Mouse (Mus musculus) urinary bladder, postnatal 25 days (tissue): Measurements from ENCODE around the gene Timm44.
"Not testable (repeated sequence)": the region's sequence is repeated elsewhere in the genome, so short reads cannot be mapped to it uniquely, and the experiment has no call there.

ENCODE experiments used
- DNase-seq: peaks from one replicate; pipeline ENCODE4 v3.0.0; 2022; ENCODE audit warnings: low spot score

Timm44 gene

GRCm38 (mm10) chr8:4263105-4263791 is 12.5 kb downstream of the Timm44 start:
- DNase-seq: no peak

GRCm38 (mm10) chr8:4259805-4260170 is 15.9 kb downstream of the Timm44 start:
- DNase-seq: no peak

GRCm38 (mm10) chr8:4259125-4259804 is 16.4 kb downstream of the Timm44 start, which contains the start of gene Ctxn1:
Ctxn1 (minus strand) TSS chr8:4259274.
- peak; percentile 97 for DNase-seq

- no peak for DNase-seq
Measured at GRCm38 (mm10) chr8:4258678-4259077, 17.0 kb downstream of the Timm44 start.

- DNase-seq: peak; percentile 70
Measured at GRCm38 (mm10) chr8:4258233-4258632, 17.5 kb downstream of the Timm44 start.

- no peak for DNase-seq
Measured at GRCm38 (mm10) chr8:4257350-4257749, 18.4 kb downstream of the Timm44 start.

- no peak for DNase-seq
Measured at GRCm38 (mm10) chr8:4256911-4257310, 18.8 kb downstream of the Timm44 start.

- DNase-seq: not testable (repeated sequence)
Measured at GRCm38 (mm10) chr8:4255471-4255870, 20.2 kb downstream of the Timm44 start.

- no peak for DNase-seq
Measured at GRCm38 (mm10) chr8:4254001-4254400, 21.7 kb downstream of the Timm44 start.

GRCm38 (mm10) chr8:4252934-4253841 is 22.5 kb downstream of the Timm44 start, which contains the start of gene Snapc2:
Snapc2 (plus strand) TSS chr8:4253080.
- peak; percentile 97 for DNase-seq

- DNase-seq: no peak
Measured at GRCm38 (mm10) chr8:4252116-4252760, 23.5 kb downstream of the Timm44 start.

GRCm38 (mm10) chr8:4250306-4250970 is 25.3 kb downstream of the Timm44 start:
- DNase-seq: peak; percentile 86

GRCm38 (mm10) chr8:4249213-4249612 is 26.5 kb downstream of the Timm44 start:
- no peak for DNase-seq

- no peak for DNase-seq
Measured at GRCm38 (mm10) chr8:4247951-4248540, 27.7 kb downstream of the Timm44 start, which contains the start of gene Tgfbr3l. Tgfbr3l (plus strand) TSS chr8:4248214.

- DNase-seq: no peak
Measured at GRCm38 (mm10) chr8:4247241-4247640, 28.5 kb downstream of the Timm44 start.

- no peak for DNase-seq
Measured at GRCm38 (mm10) chr8:4245737-4246136, 30.0 kb downstream of the Timm44 start.

GRCm38 (mm10) chr8:4245061-4245460 is 30.7 kb downstream of the Timm44 start:
- no peak for DNase-seq

GRCm38 (mm10) chr8:4239193-4239890 is 36.4 kb downstream of the Timm44 start:
- no peak for DNase-seq

GRCm38 (mm10) chr8:4238434-4239192 is 37.1 kb downstream of the Timm44 start, which contains the start of the genes Map2k7 and Gm49320:
Map2k7 (plus strand) TSS chr8:4238740.
Gm49320 (plus strand) TSS chr8:4238865.
- peak; percentile 100 for DNase-seq
